Mouse (Mus musculus): ENCODE measurements at regions not wholly inside any gene's neighbourhood (a gene's known extent, or its start where the extent isn't known, plus 50 kb on each side); places are given as distances from the start of the nearest gene placed in this dataset.

DNA sequence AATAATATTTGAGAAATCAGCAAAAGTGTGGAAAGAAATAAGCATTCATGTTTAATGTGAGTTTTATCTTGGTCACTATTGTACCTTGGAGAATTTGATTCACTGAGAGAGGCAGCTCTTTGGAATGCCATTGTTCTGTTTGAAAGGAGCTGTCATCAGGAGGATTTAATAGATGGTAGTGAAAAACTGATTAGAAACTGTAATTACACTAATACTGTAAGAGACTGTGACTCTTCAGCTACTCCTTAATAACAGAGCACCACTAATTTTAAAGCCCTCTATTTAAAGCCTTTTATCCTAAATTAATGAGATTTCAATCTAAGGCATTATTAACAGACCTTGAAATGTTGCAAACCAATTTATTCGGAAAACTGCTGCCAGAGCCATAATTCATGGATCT, 126.1 kb upstream of the Rspo3 start:
- Histone ChIP-seq H3K36me3 (ENCODE audit: insufficient read depth, low read length) (no peaks in the 10 kb centered on the region), H3K27me3 (ENCODE audit: insufficient read depth, low read length) (no peaks in the 10 kb centered on the region), H3K4me1 (ENCODE audit: insufficient read depth, low read length) (no peaks in the 10 kb centered on the region), H3K9me3 (ENCODE audit: low read length) (no peaks in the 10 kb centered on the region), H3K4me2 (replicated peaks; ENCODE audit: low read depth, low read length) (no peak overlapping the region), H3K27ac (ENCODE audit: low read length) (no peak overlapping the region), H3K9ac (replicated peaks; ENCODE audit: low read length) (no peak overlapping the region), H3K4me3 (ENCODE audit: low read length) (no peak overlapping the region)
- WGBS: 38% methylated on average over 1 of the region's 1 CpGs
- no peak for ATAC-seq (ENCODE audit: low FRiP score, low TSS enrichment)

GRCm38 (mm10) chr10:29640249-29640648, 104.6 kb upstream of the Rspo3 start:
- Histone ChIP-seq H3K4me2 (replicated peaks; ENCODE audit: low read depth, low read length) (no peak overlapping the region), H3K27ac (ENCODE audit: low read length) (no peak overlapping the region), H3K9me3 (ENCODE audit: low read length) (no peaks in the 10 kb centered on the region), H3K4me1 (ENCODE audit: insufficient read depth, low read length) (no peaks in the 10 kb centered on the region), H3K36me3 (ENCODE audit: insufficient read depth, low read length) (no peaks in the 10 kb centered on the region), H3K9ac (replicated peaks; ENCODE audit: low read length) (no peak overlapping the region), H3K27me3 (ENCODE audit: insufficient read depth, low read length) (no peaks in the 10 kb centered on the region), H3K4me3 (ENCODE audit: low read length) (no peak overlapping the region)
- 62% methylated on average over 1 of the region's 1 CpGs for WGBS
- ATAC-seq (ENCODE audit: low FRiP score, low TSS enrichment): no peak

- H3K36me3 ChIP-seq (ENCODE audit: insufficient read depth, low read length): no peaks in the 10 kb centered on the region
- H3K4me1 ChIP-seq (ENCODE audit: insufficient read depth, low read length): no peaks in the 10 kb centered on the region
- no peak overlapping the region for H3K4me2 ChIP-seq (replicated peaks; ENCODE audit: low read depth, low read length)
- no peak for ATAC-seq (ENCODE audit: low FRiP score, low TSS enrichment)
- no peak overlapping the region for H3K9ac ChIP-seq (replicated peaks; ENCODE audit: low read length)
- H3K27me3 ChIP-seq (ENCODE audit: insufficient read depth, low read length): no peaks in the 10 kb centered on the region
- no peak overlapping the region for H3K4me3 ChIP-seq (ENCODE audit: low read length)
- WGBS: 38% methylated on average over 5 of the region's 5 CpGs
- H3K27ac ChIP-seq (ENCODE audit: low read length): no peak overlapping the region
- no peaks in the 10 kb centered on the region for H3K9me3 ChIP-seq (ENCODE audit: low read length)
These were observed 100.2 kb upstream of the Rspo3 start for GRCm38 (mm10) chr10:29635828-29636227.

DNA sequence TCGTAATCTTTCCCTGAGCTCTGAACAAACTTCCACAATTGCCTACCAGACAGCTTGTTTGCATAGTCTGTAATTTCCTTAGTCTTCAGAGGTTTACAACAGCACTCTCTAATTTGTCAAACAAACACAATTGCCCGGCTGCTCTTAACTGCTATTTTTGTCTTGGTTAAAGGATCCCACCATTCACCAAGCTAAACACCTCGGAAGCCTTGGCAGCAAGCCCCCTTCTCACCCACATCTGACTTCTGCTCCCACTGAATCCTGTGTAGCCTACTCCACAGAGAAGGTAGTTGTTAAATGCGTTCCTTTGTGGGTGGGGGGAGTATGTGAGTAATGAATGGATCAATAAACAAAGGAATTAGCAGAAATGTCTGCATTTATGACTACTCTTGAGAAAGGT, 59.8 kb upstream of the Rspo3 start:
- Histone ChIP-seq H3K4me1 (ENCODE audit: insufficient read depth, low read length) (peaks cover 4% of the 10 kb centered on the region; the same call in 1 of the 2 replicates), H3K36me3 (ENCODE audit: insufficient read depth, low read length) (no peaks in the 10 kb centered on the region), H3K27me3 (ENCODE audit: insufficient read depth, low read length) (no peaks in the 10 kb centered on the region), H3K9me3 (ENCODE audit: low read length) (no peaks in the 10 kb centered on the region), H3K4me2 (replicated peaks; ENCODE audit: low read depth, low read length) (no peak overlapping the region), H3K4me3 (ENCODE audit: low read length) (no peak overlapping the region), H3K27ac (ENCODE audit: low read length) (no peak overlapping the region), H3K9ac (replicated peaks; ENCODE audit: low read length) (no peak overlapping the region)
- no peak for ATAC-seq (ENCODE audit: low FRiP score, low TSS enrichment)
- 25% methylated on average over 4 of the region's 4 CpGs for WGBS

GRCm38 (mm10) chr10:29594969-29595368, 59.3 kb upstream of the Rspo3 start:
- Histone ChIP-seq H3K4me1 (ENCODE audit: insufficient read depth, low read length) (peaks cover 4% of the 10 kb centered on the region; the same call in 1 of the 2 replicates), H3K9ac (replicated peaks; ENCODE audit: low read length) (no peak overlapping the region), H3K27me3 (ENCODE audit: insufficient read depth, low read length) (no peaks in the 10 kb centered on the region), H3K4me3 (ENCODE audit: low read length) (no peak overlapping the region), H3K4me2 (replicated peaks; ENCODE audit: low read depth, low read length) (no peak overlapping the region), H3K27ac (ENCODE audit: low read length) (no peak overlapping the region), H3K9me3 (ENCODE audit: low read length) (no peaks in the 10 kb centered on the region), H3K36me3 (ENCODE audit: insufficient read depth, low read length) (no peaks in the 10 kb centered on the region)
- ATAC-seq (ENCODE audit: low FRiP score, low TSS enrichment): no peak
- 71% methylated on average over 1 of the region's 1 CpGs for WGBS

GRCm38 (mm10) chr10:29592906-29593305, 57.2 kb upstream of the Rspo3 start:
- Histone ChIP-seq H3K4me3 (ENCODE audit: low read length) (no peak overlapping the region), H3K4me1 (ENCODE audit: insufficient read depth, low read length) (peaks cover 4% of the 10 kb centered on the region; the same call in 1 of the 2 replicates), H3K4me2 (replicated peaks; ENCODE audit: low read depth, low read length) (no peak overlapping the region), H3K36me3 (ENCODE audit: insufficient read depth, low read length) (no peaks in the 10 kb centered on the region), H3K27ac (ENCODE audit: low read length) (no peak overlapping the region), H3K9ac (replicated peaks; ENCODE audit: low read length) (no peak overlapping the region), H3K9me3 (ENCODE audit: low read length) (no peaks in the 10 kb centered on the region), H3K27me3 (ENCODE audit: insufficient read depth, low read length) (no peaks in the 10 kb centered on the region)
- 17% methylated on average over 3 of the region's 3 CpGs for WGBS
- peak; percentile 61; the same call in 1 of the 2 replicates for ATAC-seq (ENCODE audit: low FRiP score, low TSS enrichment)

DNA sequence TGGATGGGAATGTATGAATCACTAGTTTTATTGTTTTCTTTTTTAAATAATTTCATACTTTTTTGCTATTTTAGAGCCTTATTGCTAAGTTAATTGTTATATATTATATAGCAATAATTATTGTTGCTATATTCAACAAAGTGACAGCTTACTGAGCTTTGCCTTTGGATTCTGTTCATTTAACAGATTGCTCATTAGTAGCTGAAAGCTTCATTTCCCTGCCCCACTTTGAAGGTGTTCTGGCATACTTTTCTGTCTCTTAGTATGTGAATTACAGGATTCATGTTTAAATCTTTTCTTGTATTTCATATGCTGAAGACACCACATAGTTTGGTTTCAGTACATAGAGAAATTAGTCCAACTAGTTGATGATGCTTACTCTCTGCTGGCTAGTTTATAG, 54.5 kb upstream of the Rspo3 start:
- H3K9me3 ChIP-seq (ENCODE audit: low read length): no peaks in the 10 kb centered on the region
- no peak overlapping the region for H3K27ac ChIP-seq (ENCODE audit: low read length)
- no peak overlapping the region for H3K9ac ChIP-seq (replicated peaks; ENCODE audit: low read length)
- H3K4me3 ChIP-seq (ENCODE audit: low read length): no peak overlapping the region
- no peaks in the 10 kb centered on the region for H3K36me3 ChIP-seq (ENCODE audit: insufficient read depth, low read length)
- H3K4me2 ChIP-seq (replicated peaks; ENCODE audit: low read depth, low read length): no peak overlapping the region
- H3K27me3 ChIP-seq (ENCODE audit: insufficient read depth, low read length): no peaks in the 10 kb centered on the region
- peaks cover 4% of the 10 kb centered on the region; the same call in 1 of the 2 replicates for H3K4me1 ChIP-seq (ENCODE audit: insufficient read depth, low read length)
- no peak for ATAC-seq (ENCODE audit: low FRiP score, low TSS enrichment)

- Histone ChIP-seq H3K27ac (ENCODE audit: low read length) (no peak overlapping the region), H3K9ac (replicated peaks; ENCODE audit: low read length) (no peak overlapping the region), H3K4me3 (ENCODE audit: low read length) (no peak overlapping the region), H3K9me3 (ENCODE audit: low read length) (no peaks in the 10 kb centered on the region), H3K27me3 (ENCODE audit: insufficient read depth, low read length) (no peaks in the 10 kb centered on the region), H3K4me1 (ENCODE audit: insufficient read depth, low read length) (peaks cover 4% of the 10 kb centered on the region; the same call in 1 of the 2 replicates), H3K36me3 (ENCODE audit: insufficient read depth, low read length) (no peaks in the 10 kb centered on the region), H3K4me2 (replicated peaks; ENCODE audit: low read depth, low read length) (no peak overlapping the region)
- no peak for ATAC-seq (ENCODE audit: low FRiP score, low TSS enrichment)
These were observed 54.1 kb upstream of the Rspo3 start for GRCm38 (mm10) chr10:29589739-29590138.
